Mouse (Mus musculus): ENCODE results near the gene Kcnq1.

- no peak for TF ChIP-seq CTCF (IDR thresholded peaks at IDR 0.05; ENCODE audit: extremely low read depth, insufficient read length, insufficient replicate concordance, low read depth, low read length)
- TF ChIP-seq POLR2A (IDR thresholded peaks at IDR 0.05; ENCODE audit: low read depth, low read length) = no peak
Measured at GRCm38 (mm10) chr7:143300681-143301080, 194.5 kb downstream of the Kcnq1 start.
